Mouse (Mus musculus) layer of hippocampus, postnatal 36 days (tissue): Measurements from ENCODE around the gene Ifngr1. TPM values are rescaled to one million over a fixed set of nuclear protein-coding genes. Genes with fewer than 3 reads are reported as not detected.

ENCODE experiments used
- DNase-seq, 2 experiments: peaks; one replicate each; pipeline ENCODE4 v3.0.0; 2022
- total RNA-seq, 2 experiments: library from RNA; stranded (reverse); gene quantifications; 2 replicates each; pipeline ENCODE4 v1.2.3; 2021

The Ifngr1 gene
- total RNA-seq, 2 experiments from 2014 or later: 17.3 to 18.8 TPM

DNA sequence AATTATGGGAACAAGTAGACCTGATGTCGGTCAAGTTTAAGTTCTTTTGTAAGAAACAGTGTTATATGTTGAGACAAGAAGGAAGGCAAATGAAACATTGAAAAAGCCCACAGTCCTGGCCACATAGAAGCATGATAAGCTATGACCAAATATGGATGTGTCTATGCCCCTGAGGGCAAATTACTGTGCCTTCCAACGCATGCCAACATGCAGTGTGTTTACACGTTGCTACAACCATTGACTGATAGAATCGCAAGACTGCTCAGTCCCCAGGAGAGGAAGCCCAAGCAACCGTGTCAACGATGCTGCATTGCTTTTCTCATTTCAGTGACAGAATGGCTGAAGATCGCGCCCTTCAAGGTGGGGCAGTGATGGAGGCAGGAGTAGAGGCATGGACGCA, 65.7 kb downstream of the Ifngr1 start:
- no peak for DNase-seq

Other genes with a start within 250 kb of the Ifngr1 start
- gene Olig3, start 235.4 kb upstream of the Ifngr1 start, total RNA-seq: not detected
- gene Il22ra2, start 30.0 kb downstream of the Ifngr1 start, total RNA-seq: not detected
- gene Il20ra, start 120.6 kb downstream of the Ifngr1 start, total RNA-seq: not detected